Mouse (Mus musculus) heart, embryonic 11.5 days (tissue): ENCODE measurements at regions not wholly inside any gene's neighbourhood (a gene's known extent, or its start where the extent isn't known, plus 50 kb on each side); places are given as distances from the start of the nearest gene placed in this dataset.

ENCODE experiments used
- ATAC-seq: fragments of 200-750 bp; cut with Nextera tagmentation; replicated peaks from 2 replicates; pipeline ENCODE4 v1.8.0; 2017; ENCODE audit warnings: moderate library complexity; ENCODE audit not compliant: insufficient number of reproducible peaks, low FRiP score, low TSS enrichment
- H3K27ac ChIP-seq: fragments of 300-500 bp; sonication (generic); 2 replicates; pipeline ENCODE4 v1.5.1; 2014; ENCODE audit warnings: mild to moderate bottlenecking, low read depth, low read length
- H3K27me3 ChIP-seq: fragments of 300-500 bp; sonication (generic); 2 replicates; pipeline ENCODE4 v1.6.1; 2014; ENCODE audit warnings: mild to moderate bottlenecking, low read length, mixed read lengths; ENCODE audit not compliant: control insufficient read depth, insufficient read depth
- H3K36me3 ChIP-seq: fragments of 300-500 bp; sonication (generic); 2 replicates; pipeline ENCODE4 v1.6.1; 2014; ENCODE audit warnings: mild to moderate bottlenecking, low read length, moderate library complexity, mixed read lengths; ENCODE audit not compliant: control insufficient read depth, insufficient read depth
- H3K4me1 ChIP-seq: fragments of 300-500 bp; sonication (generic); 2 replicates; pipeline ENCODE4 v1.6.1; 2014; ENCODE audit warnings: low read length; ENCODE audit not compliant: control insufficient read depth, insufficient read depth
- H3K4me2 ChIP-seq: fragments of 300-500 bp; sonication (generic); 2 replicates; pipeline ENCODE4 v1.6.1; 2014; ENCODE audit warnings: mild to moderate bottlenecking, moderate library complexity
- H3K4me3 ChIP-seq: fragments of 300-500 bp; sonication (generic); 2 replicates; pipeline ENCODE4 v1.5.1; 2014; ENCODE audit warnings: low read depth, low read length
- H3K9ac ChIP-seq: fragments of 300-500 bp; sonication (generic); 2 replicates; pipeline ENCODE4 v1.6.1; 2014; ENCODE audit warnings: mild to moderate bottlenecking, low read depth, low read length, moderate library complexity
- H3K9me3 ChIP-seq: fragments of 300-500 bp; sonication (generic); replicated peaks from 2 replicates; pipeline ENCODE4 v1.6.1; 2016; ENCODE audit warnings: low read length; ENCODE audit not compliant: control insufficient read depth
- WGBS: fragments of 180-500 bp; shearing (Covaris S2); extraction: QIAGEN DNeasy Blood & Tissue Kit; methylation state at CpG from one replicate; pipeline ENCODE4 v1.1.7; 2014; ENCODE audit not compliant: insufficient replicate concordance; 5-methylcytosine and 5-hydroxymethylcytosine counted together

DNA sequence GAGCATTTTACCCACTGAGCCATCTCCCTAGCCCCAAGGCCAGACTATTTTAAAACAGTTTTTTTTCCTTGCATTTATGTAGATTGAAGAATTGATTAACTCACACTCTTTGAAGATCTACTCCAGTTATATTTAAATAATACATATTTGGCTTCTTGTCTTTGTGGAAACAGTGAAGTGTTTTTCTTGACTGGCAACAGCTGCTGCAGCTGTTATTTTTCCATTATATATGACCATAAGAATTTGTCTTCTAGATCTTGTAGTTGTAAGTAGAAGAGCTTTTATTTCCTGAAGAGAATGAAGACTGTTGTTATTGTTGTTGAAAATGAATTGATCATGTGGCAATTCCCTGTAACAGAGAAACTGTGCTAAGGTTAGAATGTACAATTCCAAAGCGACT is 109.4 kb upstream of the Prickle1 start:
- no peaks in the 10 kb centered on the region for H3K36me3 ChIP-seq
- no peak overlapping the region for H3K4me2 ChIP-seq
- WGBS: 90% methylated on average over 1 of the region's 1 CpGs
- H3K27me3 ChIP-seq: no peaks in the 10 kb centered on the region
- peaks cover 7% of the 10 kb centered on the region for H3K4me1 ChIP-seq
- H3K27ac ChIP-seq: no peak overlapping the region
- no peak for ATAC-seq
- H3K4me3 ChIP-seq: no peak overlapping the region
- H3K9ac ChIP-seq: no peak overlapping the region
- H3K9me3 ChIP-seq: no peaks in the 10 kb centered on the region

DNA sequence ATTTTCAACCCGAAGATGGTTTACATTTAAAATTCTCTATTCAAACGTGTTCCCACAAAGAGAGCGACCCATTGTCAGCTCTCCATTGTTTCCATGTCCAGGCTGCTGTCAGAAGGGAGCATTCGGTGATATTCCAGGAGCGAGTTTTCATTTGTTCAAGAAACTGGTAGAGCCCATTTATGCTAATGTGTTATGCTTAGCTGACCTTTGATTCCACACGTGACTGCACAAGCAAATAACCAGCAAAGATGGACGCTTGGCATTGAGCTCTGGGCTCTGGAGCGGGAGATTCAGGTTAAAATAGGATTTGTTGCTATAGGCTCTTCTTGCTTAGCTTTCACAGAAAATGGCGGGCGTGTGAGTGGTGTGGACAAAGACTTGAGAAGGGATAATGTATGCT is 105.3 kb upstream of the Prickle1 start:
- Histone ChIP-seq H3K27ac (no peak overlapping the region), H3K27me3 (no peaks in the 10 kb centered on the region), H3K9ac (no peak overlapping the region), H3K9me3 (no peaks in the 10 kb centered on the region), H3K4me1 (peaks cover 19% of the 10 kb centered on the region), H3K4me3 (no peak overlapping the region), H3K36me3 (no peaks in the 10 kb centered on the region), H3K4me2 (no peak overlapping the region)
- ATAC-seq: no peak
- WGBS: 84% methylated on average over 10 of the region's 10 CpGs

DNA sequence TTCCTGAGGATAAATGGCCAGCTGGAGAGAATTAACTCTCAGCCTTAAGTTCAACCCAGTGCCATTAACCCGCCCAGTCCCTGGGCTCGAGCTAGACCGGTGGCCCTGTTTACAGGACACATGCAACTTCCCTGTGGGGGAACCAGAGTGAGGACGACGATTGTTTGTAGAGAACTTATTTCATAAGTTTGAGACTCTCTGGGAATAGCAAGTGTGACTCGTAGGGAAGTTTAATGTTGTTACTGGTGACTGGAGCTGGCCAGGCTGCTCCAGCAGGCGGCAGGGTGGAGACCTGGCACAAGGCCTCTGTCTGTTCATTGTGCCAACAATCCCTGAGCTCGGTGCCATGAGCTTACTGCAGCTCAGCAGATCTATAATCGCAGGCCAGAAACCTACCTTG is 104.3 kb upstream of the Prickle1 start:
- Histone ChIP-seq H3K36me3 (no peaks in the 10 kb centered on the region), H3K4me2 (no peak overlapping the region), H3K9ac (no peak overlapping the region), H3K27me3 (no peaks in the 10 kb centered on the region), H3K9me3 (no peaks in the 10 kb centered on the region), H3K27ac (no peak overlapping the region), H3K4me1 (peaks cover 19% of the 10 kb centered on the region), H3K4me3 (no peak overlapping the region)
- 66% methylated on average over 9 of the region's 9 CpGs for WGBS
- ATAC-seq: no peak

DNA sequence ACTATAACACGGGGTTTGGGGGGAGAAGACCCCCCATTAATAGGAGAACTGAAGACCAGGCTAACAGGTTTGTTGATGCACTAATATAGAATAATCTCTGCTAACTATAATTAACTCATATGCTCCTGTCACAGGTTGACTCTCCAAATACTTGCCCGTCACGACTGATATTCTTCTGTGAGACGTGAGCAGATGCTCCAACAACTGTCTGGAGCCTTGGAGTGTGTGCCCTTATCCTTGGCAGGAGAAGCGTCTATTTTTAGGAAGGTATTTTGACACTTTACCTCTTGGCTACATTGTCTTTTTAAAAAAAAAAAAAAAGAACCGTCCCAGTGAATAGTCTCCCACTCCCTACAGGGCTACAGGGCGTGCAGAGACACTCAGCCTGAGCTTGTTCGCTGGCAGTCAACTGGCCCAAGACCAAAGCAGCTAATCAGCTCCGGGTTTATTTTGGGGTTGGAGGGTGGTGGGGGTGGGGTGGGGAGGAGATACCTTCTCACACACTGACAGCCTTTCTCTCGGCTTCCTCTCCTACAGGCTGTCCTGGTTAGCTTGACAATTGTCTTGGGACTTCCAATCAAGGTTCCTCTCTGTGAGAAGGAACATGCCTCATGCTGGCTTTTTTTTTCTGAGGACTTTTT is 102.6 kb upstream of the Prickle1 start:
- Histone ChIP-seq H3K4me1 (peaks cover 19% of the 10 kb centered on the region), H3K4me2 (peak overlapping the region; percentile 55), H3K4me3 (no peak overlapping the region; the same call in 1 of the 2 replicates), H3K27ac (peak overlapping the region; percentile 88), H3K36me3 (no peaks in the 10 kb centered on the region), H3K9me3 (no peaks in the 10 kb centered on the region), H3K9ac (peak overlapping the region; percentile 49; the same call in 1 of the 2 replicates), H3K27me3 (no peaks in the 10 kb centered on the region)
- peak; percentile 84 for ATAC-seq
- 13% methylated on average over 10 of the region's 10 CpGs for WGBS

DNA sequence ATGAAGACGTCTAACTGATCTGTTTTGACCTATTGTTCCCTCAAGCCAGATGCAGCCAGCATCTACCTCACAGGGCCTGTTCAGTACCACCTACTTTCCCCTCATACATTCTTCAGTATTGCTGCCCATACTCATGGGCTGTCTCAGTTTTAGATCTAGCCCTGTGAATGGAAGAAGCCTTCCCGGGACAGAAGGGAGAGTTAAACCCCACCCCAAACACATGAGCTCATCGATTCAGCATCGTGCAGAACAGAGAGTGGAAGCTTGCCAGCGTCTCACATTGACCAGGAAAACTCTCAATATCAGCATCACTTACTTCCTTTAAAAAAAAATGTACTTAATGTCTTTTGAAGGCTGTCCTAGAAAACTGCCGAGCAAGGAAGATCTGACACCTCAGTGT is 95.0 kb upstream of the Prickle1 start:
- Histone ChIP-seq H3K4me3 (no peak overlapping the region), H3K9me3 (no peaks in the 10 kb centered on the region), H3K36me3 (no peaks in the 10 kb centered on the region), H3K9ac (no peak overlapping the region), H3K27ac (no peak overlapping the region), H3K4me1 (peaks cover 13% of the 10 kb centered on the region), H3K27me3 (no peaks in the 10 kb centered on the region), H3K4me2 (no peak overlapping the region)
- WGBS: 51% methylated on average over 6 of the region's 6 CpGs
- ATAC-seq: no peak

DNA sequence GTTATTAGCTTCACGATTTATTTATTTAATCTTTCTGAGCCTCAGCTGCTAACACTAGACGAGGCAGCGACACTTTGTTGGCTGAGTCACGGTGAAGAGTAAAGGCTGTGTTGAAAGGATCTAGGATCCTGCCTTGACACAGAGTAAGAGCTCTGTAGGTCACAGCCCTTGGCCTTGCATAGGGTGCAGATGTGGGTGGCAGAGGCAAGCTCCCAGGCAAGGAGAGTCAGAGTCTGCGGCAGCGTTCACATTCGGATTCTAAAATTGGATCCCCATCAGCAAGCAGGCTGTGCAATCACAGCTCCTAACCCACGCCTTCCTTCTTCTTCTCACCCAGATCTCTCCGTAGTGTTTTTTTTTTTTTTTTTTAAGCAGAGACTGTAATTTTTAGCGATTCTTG is 94.3 kb upstream of the Prickle1 start:
- no peaks in the 10 kb centered on the region for H3K9me3 ChIP-seq
- 63% methylated on average over 10 of the region's 10 CpGs for WGBS
- no peak overlapping the region for H3K4me3 ChIP-seq
- 0 out of 2 replicates have a peak overlapping the region, but pooled peaks have one; percentile 30 for H3K9ac ChIP-seq
- peaks cover 13% of the 10 kb centered on the region for H3K4me1 ChIP-seq
- H3K27ac ChIP-seq: no peak overlapping the region
- H3K4me2 ChIP-seq: no peak overlapping the region
- no peaks in the 10 kb centered on the region for H3K27me3 ChIP-seq
- no peaks in the 10 kb centered on the region for H3K36me3 ChIP-seq
- ATAC-seq: no peak

DNA sequence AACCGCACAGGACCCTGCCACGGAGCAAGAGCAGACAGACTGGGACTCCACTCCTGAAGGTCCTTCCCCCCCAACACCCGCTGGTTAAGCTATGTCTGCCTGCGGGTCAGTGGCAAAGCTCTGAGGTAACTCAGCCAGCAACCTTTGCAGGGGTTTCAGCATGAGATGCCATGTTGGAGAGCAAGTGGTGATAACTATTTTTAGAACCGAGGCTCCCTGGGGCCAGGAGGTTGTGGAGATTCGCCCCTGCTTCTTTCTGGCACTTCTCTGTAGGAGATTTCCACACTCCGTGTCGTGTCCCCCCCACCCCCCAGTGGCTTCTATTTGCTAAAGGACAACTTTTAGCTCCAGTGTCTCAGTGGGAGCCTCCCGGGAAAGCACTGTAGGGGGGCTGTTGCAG is 90.7 kb upstream of the Prickle1 start:
- H3K27ac ChIP-seq: peak overlapping the region; percentile 80
- 16% methylated on average over 9 of the region's 9 CpGs for WGBS
- H3K4me2 ChIP-seq: peak overlapping the region; percentile 29

DNA sequence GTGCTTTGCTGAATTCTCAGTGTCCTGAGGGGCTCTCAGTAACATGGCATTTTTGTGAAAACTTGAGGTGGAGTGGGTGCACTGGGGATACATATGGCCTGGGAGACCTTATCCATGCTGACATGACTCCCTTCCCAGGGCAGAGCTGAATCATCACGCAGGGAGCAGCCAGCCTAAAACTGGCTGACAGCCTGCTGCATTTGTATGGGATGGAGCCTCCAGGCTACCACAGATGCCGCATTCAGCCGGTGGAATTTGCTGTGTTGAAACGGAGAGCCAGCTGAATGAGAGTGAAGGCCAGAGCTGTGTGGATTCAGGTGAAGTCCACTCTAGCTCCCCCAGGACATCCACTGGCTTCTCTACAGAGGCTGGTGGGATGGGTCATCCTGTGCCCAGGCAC is 85.9 kb upstream of the Prickle1 start:
- H3K9ac ChIP-seq: no peak overlapping the region
- WGBS: 47% methylated on average over 4 of the region's 4 CpGs
- no peak overlapping the region for H3K4me2 ChIP-seq
- no peaks in the 10 kb centered on the region for H3K27me3 ChIP-seq
- no peak overlapping the region for H3K4me3 ChIP-seq
- no peak overlapping the region for H3K27ac ChIP-seq
- H3K4me1 ChIP-seq: peaks cover 9% of the 10 kb centered on the region
- no peaks in the 10 kb centered on the region for H3K9me3 ChIP-seq
- no peak for ATAC-seq
- H3K36me3 ChIP-seq: no peaks in the 10 kb centered on the region

More for the DNA sequence above, 90.7 kb upstream of the Prickle1 start:
- H3K36me3 ChIP-seq: no peaks in the 10 kb centered on the region
- peaks cover 13% of the 10 kb centered on the region for H3K4me1 ChIP-seq
- H3K9me3 ChIP-seq: no peaks in the 10 kb centered on the region
- no peak for ATAC-seq
- H3K27me3 ChIP-seq: no peaks in the 10 kb centered on the region
- H3K4me3 ChIP-seq: no peak overlapping the region
- no peak overlapping the region; the same call in 1 of the 2 replicates for H3K9ac ChIP-seq

DNA sequence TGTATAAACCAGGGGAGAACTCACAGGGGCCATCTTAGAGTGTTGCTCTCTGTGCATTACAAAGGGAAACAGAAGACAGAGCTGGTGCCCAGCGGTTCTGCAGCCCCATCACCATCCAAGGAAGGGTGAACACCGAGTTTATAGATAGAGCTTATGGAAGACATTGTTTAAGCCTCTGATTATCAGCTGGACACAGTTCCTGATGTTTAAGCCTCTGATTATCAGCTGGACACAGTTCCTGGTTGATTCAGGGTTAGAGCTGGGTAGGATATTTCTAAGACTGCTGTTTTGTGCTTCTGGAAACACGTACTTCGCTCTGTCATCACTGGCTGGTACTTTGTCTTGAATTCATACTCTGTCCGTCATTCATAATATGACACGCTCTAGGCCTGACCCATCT is 79.9 kb upstream of the Prickle1 start:
- ATAC-seq: no peak
- 68% methylated on average over 6 of the region's 6 CpGs for WGBS
- Histone ChIP-seq H3K4me1 (no peaks in the 10 kb centered on the region), H3K9me3 (no peaks in the 10 kb centered on the region), H3K36me3 (no peaks in the 10 kb centered on the region), H3K27me3 (no peaks in the 10 kb centered on the region), H3K4me2 (no peak overlapping the region), H3K9ac (no peak overlapping the region), H3K27ac (no peak overlapping the region), H3K4me3 (no peak overlapping the region)
